Mouse (Mus musculus) cortical plate, adult 2 months (tissue): ENCODE measurements at regions not wholly inside any gene's neighbourhood (a gene's known extent, or its start where the extent isn't known, plus 50 kb on each side); places are given as distances from the start of the nearest gene placed in this dataset.

ENCODE experiments used
- CTCF ChIP-seq: fragments of 200-500 bp; IDR thresholded peaks from 2 replicates; pipeline ENCODE4 v1.5.1; 2011; ENCODE audit warnings: mild to moderate bottlenecking, control low read depth, low read length; ENCODE audit not compliant: insufficient read depth; ENCODE audit errors: extremely low read depth
- POLR2A ChIP-seq: fragments of 200-500 bp; IDR thresholded peaks from 2 replicates; pipeline ENCODE4 v1.6.1; 2011; ENCODE audit warnings: mild to moderate bottlenecking, low read length, control low read depth; ENCODE audit not compliant: insufficient read depth; ENCODE audit errors: extremely low read depth

DNA sequence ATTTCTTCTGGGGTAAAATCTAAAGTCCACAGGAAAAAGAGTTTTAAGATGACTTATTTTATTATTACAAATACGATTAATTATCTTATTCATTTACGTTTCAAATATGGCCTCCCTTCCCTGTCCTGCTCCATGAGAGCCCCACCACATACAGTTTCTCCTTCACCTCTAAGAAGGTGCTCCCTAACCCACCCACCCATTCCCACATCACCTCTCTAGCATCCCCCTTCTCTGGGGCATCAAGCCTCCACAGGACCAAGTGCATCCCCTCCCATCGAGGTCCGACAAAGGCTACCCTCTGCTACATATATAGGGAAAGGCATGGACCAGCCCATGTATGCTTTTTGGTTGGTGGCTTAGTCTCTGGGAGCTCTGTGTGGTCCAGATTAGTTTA lies 300.2 kb upstream of the Gpc5 start:
- TF ChIP-seq CTCF (no peak), POLR2A (no peak)
